Mouse (Mus musculus) cerebellum, postnatal 25 days (tissue): ENCODE data around the gene H2-Aa.

Source experiments
- DNase-seq, 2 experiments: peaks; one replicate each; pipeline ENCODE4 v3.0.0; 2021; ENCODE audit warnings: mixed read lengths in 2 of 2

H2-Aa gene

DNA sequence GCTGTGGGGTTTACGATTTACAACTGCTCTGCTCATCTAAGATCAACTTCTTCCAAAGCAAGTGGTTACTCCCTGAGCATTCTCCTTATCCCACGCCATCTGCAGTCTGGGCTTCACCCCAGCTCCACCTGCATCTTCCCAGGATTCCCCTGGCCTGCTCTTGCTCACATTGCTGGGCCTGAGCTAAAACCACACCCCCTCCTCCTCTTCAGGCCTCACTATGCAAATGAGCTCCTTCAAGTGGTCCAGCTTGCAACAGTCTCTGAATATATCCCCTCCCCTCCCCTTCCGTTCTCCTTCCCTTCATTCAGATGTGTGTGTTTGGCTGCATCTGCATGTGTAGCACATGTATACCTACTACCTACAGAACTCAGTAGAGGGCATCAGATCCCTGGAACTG lies 11.7 kb upstream of the H2-Aa start:
- no peak for DNase-seq

DNA sequence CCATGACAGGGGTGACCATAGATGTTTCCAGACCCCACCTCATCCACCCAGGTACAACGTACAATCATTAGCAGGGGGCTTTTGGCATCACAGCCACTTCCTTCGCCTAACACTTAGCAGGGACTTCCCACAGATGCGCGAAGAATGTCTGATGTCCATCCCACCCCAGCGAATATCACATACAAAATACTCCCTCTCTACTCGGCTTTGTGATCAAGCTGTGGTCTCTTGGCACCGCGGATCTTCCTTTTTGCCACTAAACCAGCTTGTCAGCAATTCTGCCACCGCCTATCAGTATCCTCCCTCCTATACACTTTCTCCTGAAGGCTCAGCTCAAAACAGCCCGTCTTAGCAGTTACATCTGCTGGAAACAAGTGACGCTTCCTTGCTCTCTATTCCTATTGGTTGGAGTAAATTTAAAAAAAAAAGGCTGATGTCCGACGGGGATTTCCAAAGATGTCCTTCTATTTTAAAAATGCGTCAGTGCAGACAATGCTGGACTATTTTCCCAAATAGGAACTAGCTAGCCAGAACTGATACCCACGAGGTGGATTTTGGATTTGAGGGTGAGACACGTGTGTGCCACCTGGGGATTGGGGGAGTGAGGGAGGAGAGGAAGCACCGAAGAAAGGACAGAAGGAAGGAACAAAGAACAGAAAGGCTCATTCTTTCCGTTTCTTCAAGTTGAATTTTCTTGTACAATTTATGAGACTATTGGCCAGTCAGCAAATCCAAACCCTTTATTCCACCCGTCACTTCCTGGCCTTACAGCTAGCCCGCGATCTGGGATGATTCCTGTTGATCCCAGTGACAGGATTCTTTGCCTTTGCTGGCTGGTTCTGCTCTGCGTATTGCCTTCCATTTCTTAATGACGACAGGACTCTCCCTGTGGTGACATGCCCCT lies 8.5 kb upstream of the H2-Aa start:
- DNase-seq: peak; percentile 31

DNA sequence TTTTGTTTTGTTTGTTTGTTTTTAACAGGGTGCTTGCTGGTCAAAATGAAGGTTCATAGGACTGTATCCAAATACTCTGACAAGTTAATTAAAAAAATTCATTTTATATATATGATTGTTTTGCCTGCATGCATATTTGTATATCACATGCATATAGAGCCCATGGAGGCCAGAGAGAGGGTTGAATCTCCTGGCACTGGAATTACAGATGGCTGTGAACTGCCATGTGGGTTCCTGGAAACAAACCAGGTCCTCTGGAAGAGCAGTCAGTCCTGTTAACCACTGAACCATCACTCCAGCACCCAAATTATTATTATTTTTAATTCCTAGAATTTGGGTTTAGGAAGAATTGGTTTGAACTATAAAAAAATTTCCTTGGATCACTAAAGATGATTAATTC lies 7.7 kb upstream of the H2-Aa start:
- DNase-seq: no peak

DNA sequence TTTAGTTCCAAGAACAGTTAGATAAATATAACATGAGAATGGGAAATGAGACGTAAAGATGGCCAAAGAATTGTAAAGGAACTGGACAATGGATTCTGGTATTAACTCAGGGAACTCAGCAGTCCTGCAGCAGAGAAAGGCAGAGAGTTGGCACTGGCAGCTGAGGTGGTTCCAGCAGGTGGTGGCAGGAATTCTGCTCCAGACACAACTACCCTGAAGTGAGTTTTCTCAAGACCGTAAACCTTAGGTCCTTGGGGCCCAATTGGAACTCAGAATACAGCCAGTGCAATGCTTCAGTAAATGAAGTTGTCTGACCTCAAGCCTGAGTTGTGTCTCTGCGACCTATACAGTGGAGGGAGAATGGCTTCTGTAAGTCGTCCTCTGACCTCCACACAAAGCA lies 6.6 kb upstream of the H2-Aa start:
- DNase-seq: no peak

DNA sequence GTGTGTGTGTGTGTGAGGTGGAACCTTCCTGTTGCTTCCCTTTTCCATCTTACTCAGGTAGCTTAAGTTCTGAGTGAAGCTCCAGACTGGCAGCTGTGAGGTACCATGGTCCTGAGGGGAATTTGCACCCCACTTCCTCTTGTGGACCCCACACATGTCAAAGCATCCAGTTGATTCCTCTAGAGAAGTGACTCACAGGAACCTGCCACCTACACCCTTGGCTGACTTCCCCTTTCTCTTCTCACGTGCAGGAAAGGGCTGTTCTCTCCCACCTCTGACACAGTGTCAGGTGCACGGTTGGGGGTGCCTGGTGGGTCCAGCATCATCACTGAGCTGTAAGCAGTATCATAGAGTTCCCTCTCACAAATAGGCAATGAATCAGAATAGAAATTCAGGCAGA lies 5.9 kb upstream of the H2-Aa start:
- no peak for DNase-seq

DNA sequence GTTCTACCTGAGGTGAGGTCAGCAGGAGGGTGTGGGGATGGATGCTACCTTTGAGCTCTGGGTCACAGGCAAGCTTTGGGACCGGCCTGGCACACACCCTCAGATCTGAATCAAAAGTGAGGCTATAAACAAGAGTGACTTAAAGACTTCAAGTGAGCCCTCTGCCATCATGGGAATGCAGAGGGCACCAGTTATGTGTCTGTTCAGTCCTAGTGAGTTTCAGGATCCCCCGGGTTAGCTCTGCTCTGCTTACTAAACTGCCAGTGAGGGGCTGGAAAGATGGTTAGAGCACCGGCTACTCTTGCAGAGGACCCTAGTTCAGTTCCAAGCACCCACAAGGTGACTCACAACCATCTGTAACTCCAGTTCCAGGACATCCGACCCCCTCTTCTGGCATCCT lies 4.9 kb upstream of the H2-Aa start:
- no peak for DNase-seq

DNA sequence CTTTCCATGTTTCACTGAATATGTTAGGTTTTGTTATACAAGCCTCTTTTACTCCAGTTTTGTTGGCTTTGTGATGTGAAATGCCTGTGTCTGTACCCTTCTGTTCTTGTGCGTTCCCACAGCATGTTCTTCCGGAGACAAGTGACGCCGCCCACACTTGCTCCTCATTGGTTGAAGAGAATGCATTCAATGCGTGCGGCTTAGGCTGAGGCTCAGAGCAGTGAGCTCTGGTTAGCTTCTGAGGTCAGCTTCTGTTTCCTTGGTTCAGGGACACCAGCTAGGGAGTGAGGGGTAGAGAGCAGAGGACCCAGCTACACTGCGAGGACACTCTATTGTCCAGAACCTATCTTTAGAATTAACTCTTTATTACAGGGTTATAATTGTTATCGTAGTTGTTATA lies 4.0 kb upstream of the H2-Aa start:
- peak; percentile 56 to 73 for DNase-seq

DNA sequence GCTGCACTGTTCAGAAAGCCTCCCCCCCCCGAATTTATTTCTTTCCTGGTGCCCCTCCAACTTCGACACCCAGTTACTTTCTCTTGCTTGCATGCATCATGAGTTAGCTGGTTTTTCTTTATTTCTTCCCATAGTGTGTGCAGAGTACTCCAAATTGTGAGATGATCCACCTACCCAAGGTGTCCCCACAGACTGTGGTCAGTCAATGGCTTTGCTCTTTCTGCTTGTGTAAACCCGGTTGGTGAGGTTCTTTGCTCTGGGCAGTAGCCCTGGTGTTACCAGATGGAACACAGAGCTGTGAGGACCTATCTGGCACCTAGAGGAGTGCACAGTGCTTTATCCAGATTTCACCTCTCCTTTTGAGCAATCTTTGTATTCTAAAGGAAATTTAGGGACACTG lies 508 bp upstream of the H2-Aa start:
- DNase-seq: no peak

DNA sequence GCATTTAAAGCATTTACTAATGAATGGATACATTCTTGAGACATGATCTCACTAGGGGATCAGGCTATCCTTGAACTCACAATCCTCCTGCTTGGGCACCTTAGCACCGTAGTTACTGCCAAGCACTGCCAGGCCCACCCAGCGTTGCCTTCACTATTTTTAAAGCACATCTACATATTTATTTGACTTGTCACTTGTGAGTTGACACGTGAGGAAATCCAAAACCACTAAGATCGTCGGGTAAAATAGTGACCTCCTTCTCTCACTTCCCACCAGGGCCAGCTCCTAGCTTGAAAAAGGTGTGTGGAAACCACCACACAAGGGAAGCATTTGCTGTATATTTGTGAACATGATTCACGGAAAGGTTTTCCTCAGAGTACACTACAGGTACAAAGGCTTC lies 624 bp downstream of the H2-Aa start:
- no peak for DNase-seq

DNA sequence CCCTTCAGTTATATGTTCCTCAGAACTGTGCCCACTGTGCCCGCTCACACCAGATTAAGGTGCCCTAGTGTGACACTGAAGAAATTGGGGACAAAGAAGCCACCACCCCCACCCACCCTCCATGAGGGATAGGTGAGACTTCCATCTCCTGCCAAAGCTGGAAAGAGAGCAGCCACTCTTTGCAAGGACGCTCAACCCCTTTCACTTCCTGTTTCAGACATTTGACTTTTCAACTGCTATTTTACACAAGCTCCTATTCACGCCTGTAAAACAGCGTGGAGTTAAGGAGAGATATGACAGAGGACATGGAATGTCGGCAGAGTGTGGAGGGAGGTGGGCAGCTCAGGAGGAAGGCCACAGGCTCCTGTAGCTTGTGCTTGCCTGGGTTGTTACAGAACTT lies 1.1 kb downstream of the H2-Aa start:
- DNase-seq: no peak

DNA sequence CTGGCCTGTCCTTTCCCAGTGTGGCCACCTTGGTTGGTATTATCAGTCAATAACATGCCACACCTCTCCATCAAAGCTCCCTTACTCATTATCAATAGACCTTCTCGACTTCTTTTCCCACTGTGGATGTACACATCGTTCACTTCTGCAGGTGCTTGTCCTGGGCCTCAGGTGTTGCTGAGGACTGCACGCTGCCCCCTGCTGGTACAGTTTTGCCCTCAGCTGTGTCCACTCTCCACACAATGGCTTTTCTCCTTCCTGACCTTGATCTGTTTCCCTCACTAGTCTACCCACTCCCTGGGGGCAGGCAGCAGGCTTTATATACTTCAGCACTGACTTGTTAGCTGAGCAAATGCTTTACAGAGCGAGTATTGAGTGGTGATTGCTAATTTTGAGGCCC lies 1.8 kb downstream of the H2-Aa start:
- peak in 1 of 2 experiments; percentile 23 for DNase-seq

DNA sequence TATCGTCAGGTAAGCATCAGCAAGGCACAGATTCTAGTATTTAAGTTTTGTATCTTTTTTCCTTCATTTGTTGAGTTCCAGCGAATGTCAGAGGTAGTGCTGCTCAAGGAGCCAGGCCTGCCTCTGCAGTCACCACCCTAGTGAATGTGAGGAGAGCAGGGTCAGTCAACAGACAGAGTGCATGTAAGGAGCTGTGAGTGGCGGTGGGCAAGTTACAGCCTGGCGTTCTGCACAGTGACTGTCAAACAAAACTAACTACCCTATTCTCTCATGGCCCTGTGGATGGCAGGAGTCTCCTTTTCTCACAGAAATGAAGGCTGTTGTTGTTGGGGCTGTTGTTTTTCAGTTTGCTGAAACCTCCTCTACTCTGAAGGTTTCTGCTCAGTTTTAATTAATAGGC lies 2.3 kb downstream of the H2-Aa start:
- no peak for DNase-seq

DNA sequence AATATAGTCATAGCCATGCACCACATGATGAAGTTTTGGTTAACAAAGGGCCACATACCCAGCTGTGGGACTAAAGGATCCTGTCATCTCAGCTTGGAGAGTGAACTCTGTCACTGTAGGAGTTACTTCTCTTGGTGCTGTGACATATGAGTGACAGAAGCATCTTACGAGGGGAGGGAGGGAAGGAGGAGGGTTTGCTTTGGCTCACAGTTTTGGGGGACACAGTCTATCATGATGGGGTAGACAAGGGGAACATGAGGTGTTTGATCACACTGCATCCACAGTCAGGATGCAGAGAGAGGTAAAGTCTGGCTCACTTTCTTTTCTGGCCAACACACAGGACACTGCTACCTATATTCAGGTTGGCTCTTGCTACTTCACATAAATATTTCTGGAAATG lies 5.8 kb downstream of the H2-Aa start:
- DNase-seq: no peak

DNA sequence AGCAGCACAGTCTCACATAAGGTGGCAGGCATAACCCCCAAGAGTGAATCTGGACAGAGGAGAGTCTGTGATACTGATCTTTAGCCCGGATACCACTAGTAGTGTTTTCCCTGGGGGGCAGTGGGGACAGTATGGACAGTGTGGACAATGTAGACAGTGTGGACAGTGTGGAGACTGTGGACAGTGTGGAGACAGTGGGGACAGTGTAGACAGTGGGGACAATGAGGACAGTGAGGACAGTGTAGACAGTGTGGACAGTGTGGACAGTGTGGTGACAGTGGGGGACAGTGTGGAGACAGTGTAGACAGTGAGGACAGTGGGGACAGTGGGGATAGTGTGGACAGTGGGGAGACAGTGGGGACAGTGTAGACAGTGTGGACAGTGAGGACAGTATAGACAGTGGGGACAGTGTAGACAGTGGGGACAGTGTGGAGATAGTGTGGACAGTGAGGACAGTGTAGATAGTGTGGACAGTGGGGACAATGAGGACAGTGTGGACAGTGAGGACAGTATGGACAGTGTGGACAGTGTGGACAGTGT lies 7.1 kb downstream of the H2-Aa start:
- no peak for DNase-seq

DNA sequence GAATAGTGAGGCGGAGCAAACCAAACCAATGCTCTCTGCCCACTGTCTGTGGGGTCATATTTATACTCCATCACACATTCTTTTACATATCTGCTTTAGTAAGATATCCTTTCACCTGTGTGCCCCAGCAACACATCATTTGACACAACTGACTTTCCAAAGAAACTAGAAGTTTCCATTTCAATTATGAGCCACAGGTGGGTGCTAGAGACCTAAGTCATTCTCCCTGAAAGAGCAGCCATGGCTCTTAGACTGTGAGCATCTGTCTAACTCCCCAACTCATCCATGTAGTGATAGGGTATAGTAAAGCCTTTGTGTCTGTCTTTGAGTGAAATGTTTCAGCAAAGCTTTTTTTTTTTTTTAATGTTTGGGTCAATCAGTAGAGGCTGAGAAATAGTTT lies 15.5 kb downstream of the H2-Aa start:
- DNase-seq: no peak

DNA sequence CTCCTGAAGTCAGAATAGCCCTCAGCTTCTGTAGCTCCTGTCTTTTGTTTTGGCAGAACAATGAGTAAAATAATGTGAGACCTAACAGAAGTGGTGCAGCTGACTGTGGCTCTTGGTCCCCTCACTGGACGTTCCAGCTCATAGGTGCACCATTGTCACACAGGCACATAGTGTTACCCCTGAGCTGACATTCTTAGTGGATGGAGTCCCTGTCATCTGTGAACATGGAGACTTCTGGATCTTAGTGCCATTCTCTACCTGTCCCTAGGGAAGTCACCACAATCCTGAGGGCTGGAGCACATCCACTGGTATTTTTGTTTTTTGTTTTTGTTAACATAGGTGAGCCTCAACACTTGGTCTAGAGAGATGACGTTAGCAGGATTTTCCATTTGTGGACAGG lies 16.7 kb downstream of the H2-Aa start:
- DNase-seq: no peak

DNA sequence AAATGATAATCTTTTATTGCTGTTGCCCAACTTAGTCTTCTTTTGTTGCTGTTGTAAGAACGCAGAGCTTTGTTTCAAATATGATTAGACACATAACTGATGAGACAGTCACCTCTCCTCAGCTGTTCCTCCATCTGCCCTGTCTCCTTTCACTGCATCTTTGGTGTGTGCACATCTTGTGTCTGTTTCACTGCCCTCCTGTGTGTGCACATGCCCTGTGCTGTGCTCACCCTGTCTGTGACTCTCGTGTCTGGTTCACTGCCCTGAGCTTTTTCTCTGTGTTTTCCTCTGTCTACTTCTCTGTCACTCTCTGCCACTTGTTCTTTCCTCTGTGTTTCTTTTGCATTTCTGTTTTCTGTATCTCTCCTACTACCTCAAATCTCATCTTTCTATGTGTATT lies 17.4 kb downstream of the H2-Aa start:
- DNase-seq: no peak

DNA sequence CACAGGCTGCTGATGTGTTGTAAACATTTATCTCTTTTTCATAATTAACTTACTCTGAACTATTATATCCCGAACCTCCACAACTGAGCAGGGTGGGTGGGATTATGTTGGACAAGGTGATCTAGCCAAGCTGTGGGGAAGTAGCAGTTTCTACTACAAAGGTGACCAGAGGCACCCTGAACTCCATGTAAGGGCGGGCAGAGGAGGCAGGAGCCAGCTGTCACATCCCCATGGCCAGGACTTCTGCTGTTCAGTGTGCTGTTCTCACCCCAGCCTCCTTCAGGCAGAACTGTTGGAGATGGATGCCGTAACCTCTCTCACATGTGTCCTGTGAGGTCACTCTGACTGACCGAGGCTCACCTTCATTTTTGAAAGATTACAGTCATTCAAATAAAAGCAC lies 17.8 kb downstream of the H2-Aa start:
- no peak for DNase-seq

DNA sequence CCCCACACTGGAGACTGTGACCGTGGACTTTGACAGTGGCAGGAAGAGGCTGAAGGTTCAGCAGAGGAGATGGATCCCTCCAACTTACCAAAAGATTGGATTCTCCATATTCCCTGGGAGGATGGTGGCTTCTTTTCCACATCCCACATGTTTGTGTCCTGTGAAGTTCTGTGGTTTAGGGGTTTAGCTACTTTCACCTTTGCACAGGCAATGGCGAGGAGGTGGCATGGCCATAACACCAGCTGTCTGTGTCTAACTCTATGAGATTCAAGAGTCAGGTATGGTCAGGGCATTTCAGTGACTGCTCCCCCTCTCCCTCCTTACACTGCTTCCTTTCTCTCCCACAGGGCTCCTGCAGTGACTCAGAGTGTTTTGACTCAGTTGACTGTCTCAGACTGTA lies 18.9 kb downstream of the H2-Aa start:
- DNase-seq: no peak

DNA sequence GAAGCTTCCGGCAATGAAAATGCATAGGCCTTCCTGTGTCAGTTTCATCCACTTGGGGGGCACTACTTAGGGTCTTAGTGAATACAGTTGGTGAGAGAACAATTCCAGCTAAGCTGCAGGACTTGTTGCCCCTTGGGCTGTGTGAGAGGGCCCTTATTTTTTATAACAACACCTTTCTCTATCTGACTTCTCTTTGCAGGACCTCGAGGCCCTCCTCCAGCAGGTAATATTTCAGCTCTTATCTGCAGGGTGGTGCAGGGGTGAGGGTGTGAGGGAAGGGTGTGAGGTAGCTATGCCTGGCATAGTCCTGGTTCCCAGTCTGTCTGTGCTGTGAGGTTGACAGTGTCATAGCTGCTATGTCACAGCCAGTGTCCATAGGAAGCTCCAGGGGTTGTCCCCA lies 19.4 kb downstream of the H2-Aa start:
- no peak for DNase-seq

DNA sequence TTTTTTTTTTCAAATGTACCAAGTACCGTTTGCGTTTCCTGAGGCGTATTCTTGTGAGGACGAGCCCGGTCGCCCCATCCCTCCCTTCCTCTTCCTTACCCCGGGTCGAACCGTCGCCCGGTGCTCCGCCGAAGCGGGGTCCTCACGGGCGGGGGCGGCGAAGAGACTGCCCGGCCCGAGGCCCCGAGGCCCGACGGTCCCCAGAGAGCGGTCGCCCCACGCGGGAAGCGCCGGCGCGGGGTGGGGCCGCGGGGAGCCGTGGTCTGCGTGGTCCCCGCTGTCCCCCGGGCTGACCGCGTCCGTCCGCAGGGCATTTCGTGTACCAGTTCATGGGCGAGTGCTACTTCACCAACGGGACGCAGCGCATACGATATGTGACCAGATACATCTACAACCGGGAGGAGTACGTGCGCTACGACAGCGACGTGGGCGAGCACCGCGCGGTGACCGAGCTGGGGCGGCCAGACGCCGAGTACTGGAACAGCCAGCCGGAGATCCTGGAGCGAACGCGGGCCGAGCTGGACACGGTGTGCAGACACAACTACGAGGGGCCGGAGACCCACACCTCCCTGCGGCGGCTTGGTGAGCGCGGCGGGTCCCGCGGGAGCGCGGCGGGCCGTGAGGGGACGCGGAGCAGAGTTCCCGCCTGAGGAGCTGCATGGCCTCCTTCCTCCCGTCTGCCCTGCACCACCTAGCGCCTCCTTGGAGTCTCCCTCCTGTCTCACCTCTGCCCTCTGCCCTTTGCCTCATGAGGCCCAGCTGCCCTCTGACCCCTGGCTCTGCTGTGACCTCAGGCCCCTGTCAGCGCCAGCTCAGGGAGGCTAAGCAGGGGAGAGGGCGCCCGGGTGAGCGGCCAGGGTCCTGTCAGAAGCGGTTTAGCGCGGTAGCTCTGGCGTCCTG lies 22.9 kb downstream of the H2-Aa start:
- DNase-seq: peak in 1 of 2 experiments; percentile 20

DNA sequence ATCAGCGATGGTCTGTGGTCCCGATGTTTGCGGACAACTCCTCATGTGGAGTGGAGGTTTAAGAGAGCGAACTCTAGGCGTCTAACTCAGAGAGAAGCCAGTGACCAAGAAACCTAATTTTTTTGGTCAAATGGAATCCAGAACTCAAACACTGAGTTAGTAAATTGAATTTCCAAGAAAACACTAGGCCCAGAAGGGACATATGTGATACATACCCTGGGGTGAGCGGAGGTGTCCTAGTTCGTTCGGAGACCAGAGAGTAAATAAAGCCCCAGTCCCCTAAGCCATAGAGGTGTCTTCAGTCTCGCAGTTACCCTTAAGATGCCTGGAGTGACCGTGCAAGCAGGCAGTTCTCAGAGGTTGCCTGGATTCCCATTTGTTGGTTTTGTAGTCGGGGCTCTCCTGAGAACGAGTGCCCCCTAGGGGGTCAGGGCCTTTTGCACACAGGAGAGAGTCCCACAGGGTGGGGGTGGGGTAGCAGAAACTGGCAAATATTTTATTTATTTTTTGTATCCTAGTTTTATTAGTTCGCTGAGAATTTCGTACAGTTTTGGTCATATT lies 23.7 kb downstream of the H2-Aa start:
- peak in 1 of 2 experiments; percentile 10 for DNase-seq

DNA sequence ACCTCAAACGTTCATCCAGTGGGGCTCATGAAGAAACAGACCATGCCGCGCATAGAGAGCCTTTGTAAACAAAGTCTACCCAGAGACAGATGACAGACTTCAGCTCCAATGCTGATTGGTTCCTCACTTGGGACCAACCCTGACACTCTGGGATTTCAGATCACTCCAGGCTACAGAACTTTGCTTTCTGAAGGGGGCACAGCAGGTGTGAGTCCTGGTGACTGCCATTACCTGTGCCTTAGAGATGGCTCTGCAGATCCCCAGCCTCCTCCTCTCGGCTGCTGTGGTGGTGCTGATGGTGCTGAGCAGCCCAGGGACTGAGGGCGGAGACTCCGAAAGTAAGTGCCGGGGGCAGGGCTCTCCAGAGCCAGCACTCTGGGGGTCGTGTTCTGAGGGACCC lies 24.6 kb downstream of the H2-Aa start:
- DNase-seq: peak; percentile 56 to 76
